Mouse (Mus musculus) olfactory bulb, adult 2 months (tissue): ENCODE results near the gene Slc2a3.

Experiments
- CTCF ChIP-seq: fragments of 200-500 bp; IDR thresholded peaks from 2 replicates; pipeline ENCODE4 v1.5.1; 2012; ENCODE audit warnings: low read depth, mild to moderate bottlenecking, low read length, moderate library complexity; ENCODE audit not compliant: insufficient read depth
- POLR2A ChIP-seq: fragments of 200-500 bp; IDR thresholded peaks from 2 replicates; pipeline ENCODE4 v1.6.1; 2012; ENCODE audit warnings: mild to moderate bottlenecking, low read depth, low read length, moderate library complexity; ENCODE audit not compliant: insufficient read depth

DNA sequence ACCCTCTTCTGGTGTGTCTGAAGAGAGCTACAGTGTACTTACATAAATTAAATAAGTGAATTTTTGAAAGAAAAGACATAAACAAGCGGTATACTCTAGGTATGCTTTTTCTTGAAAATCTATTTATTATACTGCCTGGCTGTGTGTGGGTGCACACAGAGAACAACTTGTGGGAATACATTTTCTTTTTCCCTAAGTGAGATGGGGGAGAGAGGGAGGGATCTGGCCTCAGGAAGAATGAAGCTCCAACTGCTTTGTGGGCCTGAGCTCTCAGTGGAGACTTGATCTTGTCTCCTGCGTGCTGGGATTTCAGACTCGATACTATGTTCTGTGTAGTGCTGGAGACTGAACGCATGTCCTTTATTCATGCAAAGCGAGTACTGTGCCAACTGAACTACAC is 99.6 kb downstream of the Slc2a3 start:
- no peak for TF ChIP-seq POLR2A
- no peak for TF ChIP-seq CTCF
